Mouse (Mus musculus): Measurements from ENCODE around the gene Clec2e. TPM values are rescaled to one million over a fixed set of nuclear protein-coding genes. Genes with fewer than 3 reads are reported as not detected.
"Not testable (repeated sequence)": the region's sequence is repeated elsewhere in the genome, so short reads cannot be mapped to it uniquely, and the experiment has no call there.

Gene Clec2e
- polyA plus RNA-seq (2012; rRNA removed): 0.06 and 0.14 TPM in 2 replicates

DNA sequence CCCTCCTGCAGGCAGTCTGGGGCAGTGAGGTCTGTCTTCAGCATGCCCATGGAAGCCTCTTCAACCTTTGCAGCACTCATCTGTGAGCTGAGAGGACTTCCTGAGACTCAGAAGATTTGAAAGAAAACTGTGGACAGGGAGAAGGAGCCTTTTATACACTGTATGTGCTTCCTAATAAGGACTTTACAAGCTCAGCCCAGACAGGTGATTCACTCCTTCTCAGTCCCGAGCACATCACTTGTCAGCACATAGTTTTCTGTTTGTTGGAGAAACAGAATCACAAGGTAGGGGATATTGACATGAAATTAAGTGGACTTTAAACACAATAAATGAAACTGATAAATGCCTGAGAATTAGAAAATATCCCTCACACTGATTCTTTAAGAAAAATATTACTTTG, at the start of gene Clec2e:
Gene Clec2e (minus strand): TSS at position 120 of the 400 bp plus-strand sequence.
- not testable (repeated sequence) for DNase-seq (ENCODE audit: low read depth)

DNA sequence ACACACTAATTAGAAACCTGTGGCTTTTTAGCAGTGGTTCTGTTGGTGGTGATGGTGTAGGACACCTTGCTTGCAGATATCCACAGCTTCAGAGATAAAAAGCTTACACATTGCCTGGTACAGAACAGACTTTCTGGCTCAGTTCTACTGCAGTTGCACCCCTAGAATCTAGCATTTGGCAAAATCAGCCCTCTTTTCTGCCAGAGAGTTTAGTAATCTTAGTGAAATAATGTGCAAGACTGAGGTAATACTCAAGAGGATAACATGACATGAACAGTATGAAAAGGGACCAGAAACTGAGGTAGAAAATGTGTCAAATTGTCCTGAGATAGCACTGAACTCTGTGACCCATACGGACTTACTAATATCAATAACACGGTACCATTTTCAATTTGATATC, 46.1 kb upstream of the Clec2e start:
- peak; percentile 72 for DNase-seq (ENCODE audit: low read depth)

DNA sequence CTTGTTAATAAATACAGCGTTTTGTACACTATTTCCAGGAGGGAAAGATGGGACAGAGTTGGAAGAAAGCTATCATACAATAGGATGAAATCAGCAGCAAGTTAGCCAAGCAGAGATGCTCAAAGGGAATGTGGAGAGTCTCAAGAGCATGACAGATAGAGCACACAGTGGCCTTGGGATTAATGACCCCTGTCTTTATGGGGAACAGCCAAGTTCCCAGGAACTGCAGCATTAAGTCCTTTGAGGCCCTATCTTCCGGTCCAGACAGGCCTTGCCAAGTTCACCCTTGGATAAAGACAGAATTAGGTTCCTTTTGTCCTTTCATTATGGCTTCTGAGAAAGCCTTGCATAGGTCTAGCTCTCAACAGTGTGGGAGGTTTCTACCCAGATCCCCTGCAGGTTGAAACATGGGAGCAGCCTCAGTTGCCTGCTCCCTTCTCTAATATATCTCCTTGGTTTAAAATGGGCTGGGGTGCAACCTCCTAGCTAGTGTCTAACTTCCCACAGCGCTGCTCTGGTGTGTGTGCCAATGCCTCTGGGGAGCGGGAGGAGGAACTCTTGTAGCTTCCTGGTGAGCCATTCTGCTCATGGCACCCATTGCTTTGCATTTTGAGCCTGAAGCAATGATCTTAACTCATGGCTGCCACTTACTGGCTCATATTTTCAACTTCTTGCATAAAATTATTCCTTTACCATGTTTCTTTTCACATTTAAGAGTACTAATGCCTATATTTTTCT, 32.1 kb upstream of the Clec2e start:
- no peak for DNase-seq (ENCODE audit: low read depth)

DNA sequence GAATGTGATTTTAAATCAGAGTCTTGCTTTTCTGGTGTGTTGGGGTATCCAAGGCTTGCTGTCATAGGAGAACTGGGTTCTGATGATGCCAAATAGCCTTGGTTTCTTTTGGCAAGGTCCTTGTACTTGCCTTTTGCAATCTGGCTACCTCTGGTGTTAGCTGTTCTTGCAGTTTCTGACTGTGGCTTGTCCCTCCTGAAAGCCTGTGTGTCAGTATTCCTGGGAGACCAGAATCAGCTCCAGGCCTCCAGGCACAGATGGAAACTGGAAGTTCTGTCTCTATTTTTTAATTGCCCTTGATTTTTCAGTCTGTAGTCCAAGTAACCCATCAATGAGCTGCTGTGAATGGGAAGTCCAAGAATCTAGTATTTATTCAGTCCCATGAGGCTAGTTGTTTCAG, 26.1 kb upstream of the Clec2e start:
- no peak for DNase-seq (ENCODE audit: low read depth)

DNA sequence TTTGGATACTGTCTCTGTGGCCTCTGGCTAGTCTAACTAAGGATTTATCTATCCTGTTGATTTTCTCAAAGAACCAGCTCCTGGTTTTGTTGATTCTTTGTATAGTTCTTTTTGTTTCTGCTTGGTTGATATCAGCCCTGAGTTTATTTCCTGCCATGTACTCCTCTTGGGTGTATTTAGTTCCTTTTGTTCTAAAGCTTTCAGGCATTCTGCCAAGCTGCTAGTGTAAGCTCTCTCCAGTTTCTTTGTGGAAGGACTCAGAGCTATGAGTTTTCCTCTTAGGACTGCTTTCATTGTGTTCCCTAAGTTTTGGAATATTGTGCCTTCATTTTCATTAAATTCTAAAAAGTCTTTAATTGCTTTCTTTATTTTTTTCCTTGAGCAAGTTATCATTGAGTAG, 23.8 kb upstream of the Clec2e start:
- not testable (repeated sequence) for DNase-seq (ENCODE audit: low read depth)

DNA sequence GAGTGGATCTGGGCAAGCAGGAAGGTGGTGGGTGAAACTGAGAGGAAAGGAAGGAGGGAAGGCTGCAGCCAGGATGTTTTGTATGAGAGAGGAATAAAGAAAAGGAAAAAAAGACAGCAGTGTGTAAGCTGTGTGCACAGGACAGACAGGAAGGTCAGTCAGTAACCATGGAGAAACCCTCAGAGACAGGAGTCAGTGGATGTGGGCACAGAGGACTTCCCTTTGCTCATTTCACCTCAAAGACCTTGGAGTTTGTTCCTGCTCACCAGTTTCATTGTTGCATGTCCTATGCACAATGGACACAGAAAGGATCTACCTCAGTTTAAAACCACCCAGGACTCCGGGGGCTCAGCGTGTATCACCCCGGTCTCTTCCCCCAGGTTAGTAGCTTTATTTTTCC, 15.5 kb upstream of the Clec2e start:
- DNase-seq (ENCODE audit: low read depth): no peak

DNA sequence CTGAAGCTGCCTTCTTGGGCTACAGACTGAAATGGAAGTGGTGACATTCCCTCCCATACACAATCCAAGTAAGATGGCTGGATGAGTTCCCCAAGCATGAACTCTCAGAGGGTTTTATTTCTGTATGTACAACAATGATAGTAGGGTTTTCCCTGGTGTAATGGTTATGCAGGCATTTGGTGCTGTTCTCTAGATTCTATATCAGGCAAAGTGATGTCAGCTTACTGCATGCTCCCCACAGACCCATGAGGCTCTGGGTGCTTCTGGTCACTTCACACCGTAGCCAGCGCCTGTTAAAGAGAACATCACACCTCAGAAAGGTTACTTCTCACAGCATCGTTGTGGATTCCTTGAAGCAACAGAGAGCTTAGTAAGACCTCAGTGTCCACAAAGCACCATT, 13.5 kb upstream of the Clec2e start:
- not testable (repeated sequence) for DNase-seq (ENCODE audit: low read depth)

DNA sequence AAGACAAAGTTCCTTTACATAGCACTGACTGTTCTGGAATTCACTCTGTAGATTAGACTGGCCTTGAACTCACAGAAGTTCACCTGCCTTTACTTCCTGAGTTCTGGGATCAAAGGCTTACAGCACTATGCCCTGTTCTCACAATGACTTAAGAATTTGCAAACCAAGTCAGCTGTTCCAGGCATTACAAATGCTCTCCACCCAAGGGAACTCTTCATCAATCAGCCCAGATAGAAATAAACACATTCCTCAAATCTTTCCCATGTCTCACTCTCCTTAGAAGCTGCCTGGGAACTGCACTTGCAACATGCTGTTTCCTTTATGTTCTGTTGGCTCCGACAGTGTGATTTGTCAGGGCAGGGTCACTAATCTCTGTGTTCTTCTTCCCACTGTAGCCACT, 13.1 kb upstream of the Clec2e start:
- no peak for DNase-seq (ENCODE audit: low read depth)

DNA sequence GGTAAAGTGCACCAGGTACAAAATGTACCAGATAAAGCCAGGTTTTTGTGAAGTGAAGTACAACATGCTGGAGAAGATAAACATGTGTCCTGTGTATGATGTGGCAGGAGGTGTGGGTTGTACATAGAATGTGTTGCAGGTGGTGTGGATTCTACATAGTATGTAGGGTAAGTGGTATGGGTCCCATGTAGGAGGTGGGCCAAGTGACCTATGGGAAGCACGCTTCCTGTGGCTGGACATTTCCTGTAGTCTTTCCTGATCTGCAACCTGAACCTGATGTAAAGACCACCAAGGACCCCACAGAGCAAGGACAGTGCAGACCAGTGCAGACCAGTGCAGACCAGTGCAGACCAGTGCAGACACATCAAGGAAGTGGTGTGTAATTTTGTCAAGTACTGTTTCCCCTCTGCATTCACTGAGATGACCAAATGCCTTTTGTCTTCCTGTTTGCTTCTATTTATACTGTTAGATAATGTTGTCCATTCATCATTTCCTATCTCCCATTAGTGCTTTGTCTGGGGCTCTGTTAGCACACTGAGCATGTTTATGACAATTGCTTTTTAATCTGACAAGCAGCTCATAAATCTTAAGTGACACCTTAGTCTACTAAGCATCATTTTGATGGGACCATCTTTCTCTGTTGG, 12.4 kb upstream of the Clec2e start:
- DNase-seq (ENCODE audit: low read depth): no peak

DNA sequence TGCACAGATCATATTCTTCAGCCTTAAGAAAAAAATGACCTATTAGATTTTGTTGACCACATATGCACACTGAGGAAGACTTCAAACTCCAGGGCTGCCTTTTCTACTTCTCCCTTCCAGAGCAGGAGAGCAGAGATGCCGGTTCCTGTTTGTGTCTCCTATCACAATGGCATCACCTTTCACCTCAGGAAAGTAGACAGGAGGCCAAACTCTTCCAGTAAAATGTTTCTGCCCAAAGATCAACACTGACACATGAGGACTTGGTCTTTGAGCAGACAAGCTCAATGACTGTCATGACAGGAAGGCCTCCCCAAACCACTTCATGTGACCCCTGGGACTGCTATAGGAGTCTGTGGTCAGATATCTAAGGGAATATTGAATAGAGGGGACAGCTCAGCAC, 11.8 kb upstream of the Clec2e start:
- no peak for DNase-seq (ENCODE audit: low read depth)

DNA sequence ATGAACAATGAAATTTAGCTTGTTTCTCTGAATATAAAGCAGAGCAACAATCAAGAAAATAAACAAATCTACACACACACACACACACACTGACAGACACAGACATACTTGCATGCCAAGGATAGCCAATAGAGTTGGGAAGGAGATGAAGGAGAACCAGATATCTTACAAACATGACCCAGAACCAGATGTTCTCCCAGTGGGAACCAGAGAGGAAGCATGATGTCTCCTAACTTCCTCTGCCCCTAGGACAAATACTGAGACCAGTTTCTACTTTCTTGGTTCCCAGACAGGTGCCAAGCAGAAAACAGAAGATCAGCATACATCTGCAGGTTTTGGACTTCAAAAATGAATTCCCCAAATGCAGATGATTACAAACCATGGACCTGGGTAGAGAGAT, 7.2 kb upstream of the Clec2e start:
- DNase-seq (ENCODE audit: low read depth): no peak

DNA sequence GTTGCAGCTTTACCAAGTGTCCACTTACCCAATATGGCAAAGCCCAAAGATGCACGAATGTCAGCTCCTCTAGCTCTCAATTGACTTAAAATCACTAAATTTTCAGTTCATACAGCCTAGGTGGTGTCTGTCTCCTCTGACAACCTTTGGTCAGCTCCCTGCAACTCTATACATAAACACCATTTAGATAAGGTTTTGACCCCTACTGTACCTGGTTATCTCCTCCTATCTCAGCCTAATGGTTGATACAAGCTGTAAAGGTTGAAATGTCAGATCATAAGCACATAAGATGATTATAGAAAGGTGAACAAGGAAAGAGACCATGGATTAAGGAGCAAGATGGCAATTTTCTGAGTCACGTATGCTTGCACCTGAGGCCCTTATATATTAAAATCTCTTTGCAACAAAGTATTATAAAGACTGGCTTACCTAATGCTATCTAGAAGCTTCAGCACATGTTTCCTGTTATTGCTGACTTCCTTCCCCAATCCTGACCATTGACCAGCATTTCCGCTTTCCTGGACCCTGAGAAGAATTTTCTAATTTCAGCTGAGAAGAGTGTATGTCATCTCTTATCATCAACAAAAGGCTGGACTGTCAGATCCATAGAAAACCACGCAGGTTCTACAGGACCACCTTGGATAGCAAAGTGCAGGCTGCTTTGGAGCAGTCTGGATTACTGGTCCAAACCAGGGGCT, 2.3 kb upstream of the Clec2e start:
- DNase-seq (ENCODE audit: low read depth): no peak

DNA sequence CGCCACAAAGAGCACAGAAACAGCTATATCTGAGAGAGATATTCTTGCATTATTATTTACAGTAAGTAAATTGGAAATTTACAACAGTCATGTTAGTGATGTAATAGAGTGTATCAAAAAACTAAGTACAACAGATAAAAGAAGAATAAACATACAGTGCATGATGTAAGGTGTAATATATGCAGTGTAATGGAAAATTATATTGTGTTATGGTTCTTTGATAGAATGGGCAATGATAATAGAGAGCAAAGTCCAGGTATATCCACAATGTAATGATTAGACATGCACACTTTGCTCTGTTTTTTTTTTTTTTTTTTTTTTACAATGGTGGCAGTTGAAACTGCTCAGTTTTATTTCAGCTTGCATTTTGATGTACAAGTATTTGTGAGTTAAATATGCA, 891 bp upstream of the Clec2e start:
- no peak for DNase-seq (ENCODE audit: low read depth)

DNA sequence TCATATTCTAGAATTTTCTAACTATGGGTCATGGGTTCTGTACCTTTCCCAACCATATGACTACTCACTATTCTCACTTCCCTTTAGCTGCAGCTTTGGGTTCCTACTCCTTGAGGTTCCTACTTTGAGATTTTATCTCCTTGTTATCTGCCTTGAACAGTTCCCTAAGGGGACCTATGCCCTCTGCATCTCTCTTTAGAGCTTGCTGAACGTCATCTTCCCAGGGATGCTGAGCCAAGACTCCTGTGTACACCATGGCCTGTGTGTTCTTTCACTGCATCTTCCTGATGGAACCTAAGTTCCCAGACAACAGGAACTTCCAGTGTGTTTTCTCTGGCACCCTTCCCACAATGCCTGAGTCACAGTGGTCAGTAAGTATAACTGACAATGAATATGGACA, 2.8 kb downstream of the Clec2e start:
- DNase-seq (ENCODE audit: low read depth): no peak

DNA sequence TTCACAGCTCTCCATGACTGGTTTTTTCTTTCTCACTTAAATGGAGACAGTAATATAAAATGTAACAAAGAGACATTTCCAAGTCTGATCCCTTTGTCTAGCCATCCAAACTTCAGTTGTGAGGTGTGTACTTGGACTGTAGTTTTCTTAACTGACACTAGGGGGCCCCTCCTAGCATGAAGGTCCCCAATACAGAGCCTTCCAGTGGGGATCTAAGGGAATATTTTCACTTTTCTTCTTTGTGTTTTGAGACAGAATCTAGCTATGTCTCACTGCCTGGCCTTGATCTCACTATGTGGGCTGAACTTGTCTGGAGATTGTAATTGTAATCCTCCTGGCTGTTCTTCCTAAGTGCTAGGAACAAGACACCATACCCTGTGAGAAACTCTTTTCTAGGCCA, 5.5 kb downstream of the Clec2e start:
- no peak for DNase-seq (ENCODE audit: low read depth)

DNA sequence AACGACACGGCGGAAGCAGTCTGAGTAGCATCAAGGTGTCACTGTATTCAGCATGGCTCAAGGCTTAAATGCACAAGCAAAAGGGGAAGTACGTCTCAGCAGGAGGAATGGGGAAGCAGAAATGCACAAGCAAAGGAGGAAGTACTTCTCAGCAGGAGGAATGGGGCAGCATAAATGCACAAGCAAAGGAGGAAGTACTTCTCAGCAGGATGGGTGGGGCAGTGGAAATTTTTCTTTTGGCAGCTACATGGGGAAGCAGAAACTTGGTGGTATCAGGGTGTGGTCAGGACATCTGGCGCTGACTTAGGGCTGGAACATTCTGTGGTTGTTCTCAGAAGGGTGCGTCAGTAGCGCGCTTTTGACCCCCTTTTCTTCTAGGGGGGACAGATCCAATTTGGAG, 12.1 kb downstream of the Clec2e start:
- not testable (repeated sequence) for DNase-seq (ENCODE audit: low read depth)

DNA sequence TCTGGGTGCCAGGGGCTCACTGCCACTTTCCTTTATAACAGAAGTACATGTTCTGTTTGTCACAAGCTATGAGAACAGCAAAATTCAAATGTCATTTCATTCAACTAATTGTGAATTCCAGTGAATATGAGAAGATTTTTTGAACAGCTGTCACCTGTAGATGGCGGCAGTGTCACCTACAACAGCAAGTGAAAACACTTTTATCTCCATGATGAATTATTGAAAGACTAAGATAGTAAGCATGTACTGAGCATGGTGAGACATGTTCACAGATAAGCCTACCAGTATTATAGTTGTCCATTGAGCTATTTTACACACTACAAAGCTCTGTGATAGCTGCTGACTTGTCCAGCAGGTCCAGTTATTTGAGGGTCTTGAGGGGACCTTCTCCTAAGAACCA, 12.6 kb downstream of the Clec2e start:
- DNase-seq (ENCODE audit: low read depth): no peak

DNA sequence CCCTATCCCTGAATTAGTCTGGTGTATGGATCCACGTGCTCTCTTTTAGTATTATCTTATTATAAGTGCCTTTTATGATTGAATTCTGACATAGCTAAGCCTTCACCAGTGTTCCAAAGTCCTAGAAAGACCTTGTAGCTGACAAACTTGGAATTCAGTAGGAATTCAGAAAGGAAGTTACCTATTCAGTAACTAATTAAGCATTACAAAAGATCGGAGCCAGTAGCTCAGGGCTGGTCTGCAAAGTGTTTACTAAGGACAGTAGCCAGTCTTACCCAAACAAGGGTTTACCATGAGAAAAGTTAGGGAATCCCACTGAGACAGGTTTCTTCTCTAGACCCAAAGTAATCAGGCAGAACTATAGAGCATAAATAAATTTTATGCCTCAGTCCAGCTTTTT, 14.7 kb downstream of the Clec2e start:
- DNase-seq (ENCODE audit: low read depth): not testable (repeated sequence)

DNA sequence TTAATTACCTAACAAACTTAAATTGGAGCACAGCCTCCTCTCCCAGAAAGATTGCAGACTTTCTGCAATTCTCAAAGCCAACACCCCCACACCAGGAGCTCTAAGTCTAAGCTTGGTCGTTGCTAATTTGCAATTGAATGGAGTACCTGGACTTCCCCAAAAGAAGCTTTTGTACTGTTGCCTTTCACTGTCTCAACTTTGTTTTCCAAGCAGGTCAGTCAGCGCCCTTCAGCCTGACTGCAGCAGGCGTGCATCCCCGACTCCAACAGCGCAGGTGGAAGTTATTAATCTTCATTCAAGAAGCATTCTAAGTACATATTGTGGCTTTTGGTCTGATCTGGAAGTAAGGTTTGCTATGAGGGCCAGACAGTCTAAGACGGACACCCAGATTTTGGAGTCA, 15.6 kb downstream of the Clec2e start:
- DNase-seq (ENCODE audit: low read depth): no peak

DNA sequence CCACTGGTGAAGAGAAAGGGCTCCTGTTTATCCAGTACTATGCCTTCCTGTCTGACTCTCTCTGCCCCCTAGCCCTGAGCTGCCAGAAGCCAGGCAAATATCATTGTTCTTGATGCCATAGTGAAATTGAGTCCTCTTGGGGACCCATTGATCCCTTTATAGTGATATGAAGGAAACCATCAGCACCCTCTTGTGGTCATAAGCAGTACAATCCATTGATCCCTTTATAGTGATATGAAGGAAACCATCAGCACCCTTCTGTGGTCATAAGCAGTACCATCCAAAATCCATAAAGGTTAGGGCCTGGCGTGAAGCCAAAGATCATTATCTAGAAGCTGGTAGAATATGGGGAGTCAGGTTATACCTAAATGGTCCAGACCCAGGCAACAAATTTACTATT, 33.7 kb downstream of the Clec2e start:
- no peak for DNase-seq (ENCODE audit: low read depth)

DNA sequence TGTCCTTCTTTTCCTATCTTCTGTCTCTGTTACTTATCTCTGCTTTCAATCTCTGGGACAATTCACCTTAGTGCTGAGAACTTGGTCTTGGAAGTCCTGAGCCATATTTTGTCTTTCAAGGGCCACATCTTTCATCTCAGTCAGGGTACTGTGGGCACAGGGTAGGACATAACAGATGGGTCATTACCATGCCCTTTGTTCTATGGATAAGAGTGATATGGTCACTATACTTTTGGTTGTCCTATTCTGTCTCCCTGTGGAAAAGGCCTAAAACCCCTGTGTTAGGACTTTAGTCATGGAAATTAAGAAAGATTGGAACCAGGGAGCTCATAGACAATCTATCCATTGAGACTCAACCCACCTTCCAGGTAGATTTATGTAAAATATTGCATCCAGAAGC, 34.2 kb downstream of the Clec2e start:
- DNase-seq (ENCODE audit: low read depth): no peak

DNA sequence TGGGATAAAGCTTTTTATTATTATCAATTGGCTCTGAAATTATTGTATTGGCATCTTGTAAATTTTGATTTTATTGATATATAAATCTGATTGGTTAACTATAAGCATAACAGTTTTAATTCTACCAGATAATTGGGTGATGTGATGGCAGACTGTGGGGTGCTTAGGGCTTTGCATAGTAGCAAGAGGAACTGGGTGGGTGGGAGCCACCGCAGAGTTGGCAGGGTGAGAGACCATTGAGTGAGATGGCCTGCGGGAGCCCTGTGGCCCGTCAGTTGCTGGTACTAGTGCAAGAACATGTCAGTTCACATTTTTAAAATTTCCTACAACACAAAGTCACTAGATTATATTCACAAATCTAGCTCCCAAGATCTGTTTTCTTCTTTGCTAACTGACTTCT, 34.9 kb downstream of the Clec2e start:
- DNase-seq (ENCODE audit: low read depth): no peak

DNA sequence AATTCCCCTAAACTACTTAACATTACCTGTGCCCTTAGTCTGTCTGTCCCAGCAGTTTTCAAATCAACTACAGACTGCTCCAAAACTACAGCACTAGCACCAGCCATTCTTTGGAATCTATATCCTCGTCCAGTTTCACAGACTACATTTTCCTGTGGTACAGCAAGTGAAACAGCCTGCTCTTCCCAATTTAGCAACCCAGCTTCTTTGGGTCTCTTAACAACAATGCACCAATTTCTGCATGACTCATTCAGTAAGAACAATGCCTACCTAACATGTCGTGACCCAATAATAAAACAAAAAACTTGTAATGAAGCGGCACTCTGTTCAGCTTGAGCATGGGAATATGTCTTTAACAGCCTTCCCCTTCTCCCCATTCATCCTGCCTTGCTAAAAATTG, 35.3 kb downstream of the Clec2e start:
- DNase-seq (ENCODE audit: low read depth): no peak
